Mouse (Mus musculus) liver, embryonic 14.5 days (tissue): ENCODE measurements around the gene Dync1li1.

Experiments used
- CTCF ChIP-seq: IDR thresholded peaks from 2 replicates; pipeline ENCODE4 v1.5.1; 2016; ENCODE audit warnings: antibody characterized with exemption, low read depth, control low read depth
- EP300 ChIP-seq: IDR thresholded peaks from 2 replicates; pipeline ENCODE4 v1.6.1; 2016; ENCODE audit warnings: antibody characterized with exemption, low read depth

- TF ChIP-seq CTCF: peak; percentile 73
- no peak for TF ChIP-seq EP300
Measured at GRCm38 (mm10) chr9:114763341-114763740, 74.8 kb downstream of the Dync1li1 start.
